Mouse (Mus musculus) MEL (cell line): Measurements from ENCODE around the gene Igfbp2. TPM values are rescaled to one million over a fixed set of nuclear protein-coding genes. Genes with fewer than 3 reads are reported as not detected.

Experiments
- DNase-seq: peaks from one replicate; pipeline ENCODE4 v3.0.0; 2011; ENCODE audit warnings: low read depth, low spot score
- H3K27ac ChIP-seq: 2 replicates; pipeline ENCODE4 v1.5.1; 2012; ENCODE audit warnings: low read depth, mild to moderate bottlenecking, control low read depth, low read length, moderate library complexity; ENCODE audit not compliant: control insufficient read depth
- H3K27me3 ChIP-seq, 2 experiments: fragments of 150-350 bp in 1 of 2; sonication (generic) in 1 of 2; 2 replicates each; pipeline ENCODE4 v1.6.1; 2012; ENCODE audit warnings: low read length in 2 of 2, mild to moderate bottlenecking in 2 of 2, improper control_type of control experiment in 1 of 2, moderate library complexity in 1 of 2; ENCODE audit not compliant: insufficient read depth in 2 of 2, control insufficient read depth in 1 of 2
- H3K36me3 ChIP-seq, 2 experiments: 2 replicates each; pipeline ENCODE4 v1.6.1; 2012 to 2014; ENCODE audit warnings: low read length in 2 of 2, improper control_type of control experiment in 1 of 2, inconsistent platforms in 1 of 2, mild to moderate bottlenecking in 1 of 2; ENCODE audit not compliant: insufficient read depth in 2 of 2, control insufficient read depth in 1 of 2
- H3K4me1 ChIP-seq, 2 experiments: fragments of 150-350 bp in 1 of 2; sonication (generic) in 1 of 2; 2 replicates each; pipeline ENCODE4 v1.6.1; 2012; ENCODE audit warnings: low read length in 2 of 2, improper control_type of control experiment in 1 of 2, mild to moderate bottlenecking in 1 of 2; ENCODE audit not compliant: insufficient read depth in 2 of 2, control insufficient read depth in 1 of 2
- H3K4me3 ChIP-seq, 2 experiments: fragments of 150-350 bp in 1 of 2; sonication (generic) in 1 of 2; 2 replicates each; pipeline ENCODE4 v1.5.1; 2012; ENCODE audit warnings: low read depth in 2 of 2, low read length in 2 of 2, mild to moderate bottlenecking in 2 of 2, moderate library complexity in 2 of 2, control low read depth in 1 of 2, improper control_type of control experiment in 1 of 2; ENCODE audit not compliant: control insufficient read depth in 1 of 2, insufficient read depth in 1 of 2
- H3K79me2 ChIP-seq: 2 replicates; pipeline ENCODE4 v1.6.1; 2012; ENCODE audit warnings: mild to moderate bottlenecking, low read length, moderate library complexity; ENCODE audit not compliant: control insufficient read depth, poor library complexity, insufficient read depth
- H3K9ac ChIP-seq: 2 replicates; pipeline ENCODE4 v1.6.1; 2012; ENCODE audit warnings: low read depth, mild to moderate bottlenecking, control low read depth, low read length, moderate library complexity; ENCODE audit not compliant: control insufficient read depth, poor library complexity, severe bottlenecking
- H3K9me3 ChIP-seq: fragments of 150-350 bp; sonication (generic); replicated peaks from 2 replicates; pipeline ENCODE4 v1.6.1; 2012; ENCODE audit warnings: mild to moderate bottlenecking, low read length, improper control_type of control experiment, moderate library complexity; ENCODE audit not compliant: insufficient read depth
- CHD1 ChIP-seq: IDR thresholded peaks from 2 replicates; pipeline ENCODE4 v1.6.1; 2012; ENCODE audit warnings: low read depth, mild to moderate bottlenecking, inconsistent platforms, low read length, improper control_type of control experiment
- CTCF ChIP-seq, 3 experiments: IDR thresholded peaks in 2 of 3; conservative IDR thresholded peaks in 1 of 3; 2 replicates each; pipeline ENCODE4 v1.5.1; 2011 to 2012; ENCODE audit warnings: low read length in 3 of 3, low read depth in 2 of 3, mild to moderate bottlenecking in 2 of 3, improper control_type of control experiment in 1 of 3, inconsistent platforms in 1 of 3, mixed read lengths in 1 of 3, moderate library complexity in 1 of 3; ENCODE audit not compliant: control insufficient read depth in 1 of 3, insufficient read depth in 1 of 3, poor library complexity in 1 of 3, severe bottlenecking in 1 of 3
- ELF1 ChIP-seq: IDR thresholded peaks from 2 replicates; pipeline ENCODE4 v1.6.1; 2014; ENCODE audit warnings: low read depth, mild to moderate bottlenecking, inconsistent platforms, low read length, improper control_type of control experiment, moderate library complexity
- JUND ChIP-seq: IDR thresholded peaks from 2 replicates; pipeline ENCODE4 v1.6.1; 2011; ENCODE audit warnings: low read depth, mild to moderate bottlenecking, improper control_type of control experiment, low read length
- MAX ChIP-seq: IDR thresholded peaks from 2 replicates; pipeline ENCODE4 v1.6.1; 2011; ENCODE audit warnings: low read length, improper control_type of control experiment
- MAZ ChIP-seq: IDR thresholded peaks from 2 replicates; pipeline ENCODE4 v1.6.1; 2012; ENCODE audit warnings: low read depth, mild to moderate bottlenecking, inconsistent platforms, low read length, improper control_type of control experiment
- MEF2A ChIP-seq: IDR thresholded peaks from 2 replicates; pipeline ENCODE4 v1.6.1; 2014; ENCODE audit warnings: low read depth, mild to moderate bottlenecking, inconsistent platforms, low read length, improper control_type of control experiment; ENCODE audit not compliant: poor library complexity, insufficient replicate concordance, severe bottlenecking; ENCODE audit errors: extremely low read depth
- MXI1 ChIP-seq: IDR thresholded peaks from 2 replicates; pipeline ENCODE4 v1.6.1; 2011; ENCODE audit warnings: mild to moderate bottlenecking, low read depth, low read length, improper control_type of control experiment
- RAD21 ChIP-seq: IDR thresholded peaks from 2 replicates; pipeline ENCODE4 v1.6.1; 2011; ENCODE audit warnings: mild to moderate bottlenecking, low read depth, low read length, improper control_type of control experiment
- RCOR1 ChIP-seq: IDR thresholded peaks from 2 replicates; pipeline ENCODE4 v1.6.1; 2012; ENCODE audit warnings: low read depth, mild to moderate bottlenecking, inconsistent platforms, low read length, improper control_type of control experiment
- SMC3 ChIP-seq: IDR thresholded peaks from 2 replicates; pipeline ENCODE4 v1.6.1; 2011; ENCODE audit warnings: low read depth, low read length, improper control_type of control experiment
- TAL1 ChIP-seq: IDR thresholded peaks from 2 replicates; pipeline ENCODE4 v1.6.1; 2012; ENCODE audit warnings: mild to moderate bottlenecking, inconsistent platforms, low read length, moderate library complexity, mixed read lengths
- TBP ChIP-seq: IDR thresholded peaks from 2 replicates; pipeline ENCODE4 v1.8.0; 2011; ENCODE audit warnings: low read depth, low read length, improper control_type of control experiment
- TCF12 ChIP-seq: IDR thresholded peaks from 2 replicates; pipeline ENCODE4 v1.6.1; 2014; ENCODE audit warnings: low read depth, mild to moderate bottlenecking, inconsistent platforms, low read length, improper control_type of control experiment, moderate library complexity
- ZMIZ1 ChIP-seq: IDR thresholded peaks from 2 replicates; pipeline ENCODE4 v1.6.1; 2012; ENCODE audit warnings: low read depth, mild to moderate bottlenecking, inconsistent platforms, low read length, improper control_type of control experiment, moderate library complexity
- ZNF384 ChIP-seq: IDR thresholded peaks from 2 replicates; pipeline ENCODE4 v1.6.1; 2012; ENCODE audit warnings: low read depth, mild to moderate bottlenecking, inconsistent platforms, low read length, improper control_type of control experiment
- polyA plus RNA-seq, 2 experiments: library from polyadenylated mRNA; stranded (reverse) in 1 of 2; unstranded in 1 of 2; fragments of >175 nt in 1 of 2; fragments of >200 nt in 1 of 2; gene quantifications; 2 replicates each; pipeline versions ENCODE4 v1.2.1 to v1.2.4; 2012; ENCODE audit warnings: low replicate concordance in 2 of 2, low read depth in 1 of 2; ENCODE audit not compliant: insufficient read length in 2 of 2, insufficient read depth in 1 of 2, missing spikeins in 1 of 2
- total RNA-seq: library from RNA; depleted of rRNA; stranded (reverse); fragments of 300-350 nt; gene quantifications from 2 replicates; pipeline ENCODE4 v1.2.3, GENCODE M21; 2012

Igfbp2 gene
- total and polyA plus RNA-seq, 3 experiments: not detected

DNA sequence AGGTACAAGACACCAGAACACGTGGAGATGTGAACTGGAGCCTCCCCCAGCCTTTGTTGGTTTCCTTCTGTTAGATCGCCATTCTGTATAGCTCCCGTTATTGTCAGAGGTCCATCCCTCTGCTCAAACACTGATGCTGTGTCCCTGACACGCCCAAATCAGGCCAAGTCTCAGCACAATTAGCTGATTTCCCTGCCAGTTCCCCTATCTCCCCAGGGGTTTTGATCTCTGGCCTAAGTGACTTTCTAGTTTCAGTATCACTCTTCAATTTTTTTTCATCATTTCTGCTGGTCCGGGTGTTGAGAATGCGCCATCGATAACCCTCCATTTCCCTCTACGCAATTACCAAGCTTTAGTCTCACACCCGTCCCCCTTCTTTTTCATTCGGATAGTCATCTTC, 1.4 kb upstream of the Igfbp2 start:
- Histone ChIP-seq H3K27me3 (no peaks in the 10 kb centered on the region; a peak in 1 of 4 replicates), H3K79me2 (no peaks in the 10 kb centered on the region), H3K9ac (no peak overlapping the region), H3K4me1 (no peaks in the 10 kb centered on the region), H3K27ac (no peak overlapping the region), H3K4me3 (no peak overlapping the region), H3K36me3 (no peaks in the 10 kb centered on the region), H3K9me3 (no peaks in the 10 kb centered on the region)
- DNase-seq: no peak
- TF ChIP-seq CTCF (IDR thresholded peaks at IDR 0.05 in 2 of 3, conservative IDR thresholded peaks at IDR 0.05 in 1 of 3; ENCODE audit: control insufficient read depth in 1 of 3, insufficient read depth in 1 of 3, low read depth in 2 of 3, low read length in 3 of 3, poor library complexity in 1 of 3, severe bottlenecking in 1 of 3) (no peak), RCOR1 (no peak), ELF1 (no peak), JUND (no peak), ZMIZ1 (no peak), MXI1 (no peak), SMC3 (no peak), RAD21 (no peak), MEF2A (no peak), TCF12 (no peak), TBP (no peak), ZNF384 (no peak), TAL1 (no peak)
- TF ChIP-seq, all 39 proteins: peak for 0

DNA sequence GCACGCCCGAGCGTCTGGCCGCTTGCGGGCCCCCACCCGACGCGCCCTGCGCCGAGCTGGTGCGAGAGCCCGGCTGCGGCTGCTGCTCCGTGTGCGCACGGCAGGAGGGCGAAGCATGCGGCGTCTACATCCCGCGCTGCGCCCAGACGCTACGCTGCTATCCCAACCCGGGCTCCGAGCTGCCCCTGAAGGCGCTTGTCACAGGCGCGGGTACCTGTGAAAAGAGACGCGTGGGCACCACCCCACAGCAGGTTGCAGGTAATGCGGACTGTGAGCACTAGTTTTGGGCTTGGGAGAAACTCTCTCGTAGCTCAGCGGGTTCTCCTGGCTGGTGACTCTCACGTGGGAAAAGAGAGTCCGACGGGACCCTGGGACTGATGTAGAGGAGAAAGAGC, 401 bp downstream of the Igfbp2 start:
- Histone ChIP-seq H3K27me3 (no peaks in the 10 kb centered on the region; a peak in 1 of 4 replicates), H3K4me1 (no peaks in the 10 kb centered on the region), H3K79me2 (no peaks in the 10 kb centered on the region), H3K9ac (no peak overlapping the region), H3K27ac (no peak overlapping the region), H3K4me3 (no peak overlapping the region), H3K36me3 (no peaks in the 10 kb centered on the region), H3K9me3 (no peaks in the 10 kb centered on the region)
- no peak for DNase-seq
- TF ChIP-seq MEF2A: no peak

DNA sequence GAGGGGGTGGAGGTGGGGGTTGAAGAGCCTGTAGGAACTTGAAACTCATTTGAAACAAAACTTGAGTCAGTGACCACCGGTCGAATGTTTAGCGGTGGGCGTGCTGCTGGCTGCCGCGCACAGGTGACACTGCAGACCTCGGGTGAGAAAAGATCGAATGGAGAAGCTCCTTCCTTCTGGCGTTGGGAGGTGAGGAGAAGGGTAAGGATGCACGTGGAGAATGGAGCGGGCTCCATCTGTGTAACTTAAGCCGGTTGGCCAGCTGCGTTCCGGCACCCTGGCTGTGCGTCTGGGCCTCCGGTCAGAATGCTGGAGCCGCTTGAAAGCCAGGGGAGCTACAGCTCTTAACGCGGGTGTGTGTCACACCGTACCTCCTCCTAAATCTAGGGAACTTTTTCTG, 983 bp downstream of the Igfbp2 start:
- H3K4me3 ChIP-seq: no peak overlapping the region

More for the DNA sequence above, 983 bp downstream of the Igfbp2 start:
- no peak for DNase-seq
- Histone ChIP-seq H3K27me3 (no peaks in the 10 kb centered on the region; a peak in 1 of 4 replicates), H3K79me2 (no peaks in the 10 kb centered on the region)
- no peak for TF ChIP-seq TAL1
- TF ChIP-seq MAZ: no peak
- TF ChIP-seq MAX: no peak
- no peak for TF ChIP-seq CHD1
- TF ChIP-seq, all 39 proteins: peak for 0
- H3K9ac ChIP-seq: no peak overlapping the region
- H3K36me3 ChIP-seq: no peaks in the 10 kb centered on the region
- no peaks in the 10 kb centered on the region for H3K4me1 ChIP-seq
- H3K9me3 ChIP-seq: no peaks in the 10 kb centered on the region
- H3K27ac ChIP-seq: no peak overlapping the region
